Mouse (Mus musculus) brain, embryonic 18.5 days (tissue): ENCODE measurements around the gene Apoa4.

Source experiments
- DNase-seq: peaks from one replicate; pipeline ENCODE4 v3.0.0-alpha.2; 2012; ENCODE audit warnings: low read depth, low spot score

Gene Apoa4

GRCm38 (mm10) chr9:46240526-46241153 lies at the start of gene Apoa4:
Gene Apoa4, plus strand, starts transcription at chr9:46240696.
- no peak for DNase-seq

DNA sequence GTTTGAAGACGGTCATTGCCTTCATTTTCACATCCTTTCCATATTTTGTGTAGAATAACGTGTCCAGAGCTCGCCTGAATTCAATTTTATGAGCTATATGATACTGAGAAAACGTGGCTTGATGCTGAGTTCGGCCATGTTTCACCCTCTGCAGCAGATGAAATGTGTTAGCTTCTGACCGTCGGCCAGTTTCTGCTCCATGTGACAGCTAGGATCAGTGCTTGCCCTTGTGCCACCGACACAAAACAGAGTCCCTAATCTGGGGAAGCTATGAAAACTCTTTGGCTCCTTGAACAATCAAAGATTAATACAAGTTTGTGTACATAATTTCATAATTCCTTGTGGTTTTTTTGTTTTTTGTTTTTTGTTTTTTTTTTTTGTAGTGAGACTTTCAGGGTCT lies 49.3 kb upstream of the Apoa4 start:
- no peak for DNase-seq

- peak; percentile 66 for DNase-seq
Measured at GRCm38 (mm10) chr9:46191644-46192043, 48.9 kb upstream of the Apoa4 start.

GRCm38 (mm10) chr9:46192642-46193041 lies 47.9 kb upstream of the Apoa4 start:
- DNase-seq, result no peak

GRCm38 (mm10) chr9:46194809-46195208 lies 45.7 kb upstream of the Apoa4 start:
- DNase-seq, result no peak

GRCm38 (mm10) chr9:46196699-46197169 lies 43.8 kb upstream of the Apoa4 start:
- no peak for DNase-seq

DNA sequence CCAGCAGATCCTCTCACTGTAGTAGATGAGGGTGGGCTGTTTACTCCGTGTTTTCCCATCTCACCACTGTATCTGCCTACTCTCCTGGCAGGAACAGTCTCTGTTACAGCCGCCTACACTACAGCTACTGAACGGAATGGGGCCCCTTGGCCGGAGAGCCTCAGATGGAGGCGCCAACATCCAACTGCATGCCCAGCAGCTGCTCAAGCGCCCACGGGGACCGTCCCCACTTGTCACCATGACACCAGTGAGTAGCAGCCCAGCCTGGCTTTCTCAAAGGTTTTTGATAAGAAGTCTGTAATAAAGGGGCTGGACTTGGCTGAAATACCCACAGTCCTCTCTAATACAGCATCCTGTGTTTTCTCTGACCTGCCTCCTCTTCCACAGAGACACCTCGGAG lies 42.0 kb upstream of the Apoa4 start:
- DNase-seq, result no peak

DNA sequence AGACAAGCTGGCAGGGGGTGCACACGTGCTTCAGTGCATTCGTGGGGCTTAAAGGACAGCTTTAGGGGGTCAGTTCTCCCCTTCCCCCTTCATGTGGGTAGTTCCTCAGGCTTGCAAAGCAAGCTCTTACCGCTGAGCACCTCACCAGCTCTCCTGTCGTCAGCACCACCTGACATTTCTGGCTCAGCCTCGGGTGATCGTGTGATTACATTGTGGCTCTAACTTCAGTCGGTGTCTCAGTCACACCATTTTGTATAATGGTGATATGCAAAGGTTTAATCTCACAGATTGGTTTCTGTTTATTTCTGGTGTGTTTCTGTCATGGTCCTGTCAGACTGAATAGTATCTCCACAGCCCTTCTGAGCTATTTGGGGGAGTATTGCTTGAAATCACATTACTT lies 41.6 kb upstream of the Apoa4 start:
- DNase-seq, result no peak

DNA sequence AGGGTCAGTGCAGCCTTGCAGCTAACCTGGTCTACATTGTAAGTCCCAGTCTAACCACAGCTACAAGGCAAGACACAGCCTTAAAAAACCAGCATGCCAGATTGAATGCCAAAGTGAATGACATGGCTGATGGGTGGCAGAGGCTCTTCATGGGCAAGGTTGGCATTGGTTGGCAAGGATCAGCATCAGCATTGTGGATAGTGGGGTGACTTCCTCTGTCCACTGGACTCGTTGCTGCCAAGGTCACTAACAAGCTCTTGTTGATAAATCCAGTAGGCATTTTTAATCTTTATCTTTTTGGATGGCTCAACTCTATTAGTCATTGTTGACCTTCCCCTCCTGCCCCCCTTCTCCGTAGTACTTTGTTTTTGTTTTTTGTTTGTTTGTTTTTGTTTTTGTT lies 40.9 kb upstream of the Apoa4 start:
- DNase-seq, result no peak

GRCm38 (mm10) chr9:46206834-46207500 lies 33.5 kb upstream of the Apoa4 start:
- no peak for DNase-seq

- DNase-seq, result no peak
Measured at GRCm38 (mm10) chr9:46207501-46207869, 33.0 kb upstream of the Apoa4 start.

DNA sequence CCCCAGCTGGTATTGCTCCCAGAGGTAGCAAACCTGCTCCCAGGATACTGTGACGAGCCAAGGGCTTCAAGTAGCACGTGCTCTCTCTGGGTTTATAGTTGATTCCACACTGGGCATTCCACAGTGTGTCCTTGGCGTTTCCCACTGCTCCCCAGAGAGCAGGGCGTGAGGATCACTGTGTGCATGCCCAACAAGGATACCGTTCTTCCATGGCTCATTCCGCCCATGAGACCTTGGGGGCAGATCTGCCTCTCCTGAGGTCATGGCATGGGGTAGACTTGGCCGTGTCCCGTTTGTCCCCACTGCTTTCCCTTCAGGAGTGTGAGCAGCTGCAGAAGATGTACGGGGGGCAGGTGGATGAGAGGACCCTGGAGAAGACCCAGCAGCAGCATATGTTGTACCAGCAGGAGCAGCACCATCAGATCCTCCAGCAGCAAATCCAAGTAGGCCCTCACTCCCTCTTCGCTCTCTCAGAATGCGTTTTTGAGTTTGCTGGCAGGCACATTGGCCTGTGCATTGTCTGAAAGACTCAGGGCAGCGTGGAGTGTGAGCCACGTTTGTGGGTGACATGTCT lies 32.0 kb upstream of the Apoa4 start:
- DNase-seq, result no peak

- no peak for DNase-seq
Measured at GRCm38 (mm10) chr9:46210473-46210872, 30.0 kb upstream of the Apoa4 start.

DNA sequence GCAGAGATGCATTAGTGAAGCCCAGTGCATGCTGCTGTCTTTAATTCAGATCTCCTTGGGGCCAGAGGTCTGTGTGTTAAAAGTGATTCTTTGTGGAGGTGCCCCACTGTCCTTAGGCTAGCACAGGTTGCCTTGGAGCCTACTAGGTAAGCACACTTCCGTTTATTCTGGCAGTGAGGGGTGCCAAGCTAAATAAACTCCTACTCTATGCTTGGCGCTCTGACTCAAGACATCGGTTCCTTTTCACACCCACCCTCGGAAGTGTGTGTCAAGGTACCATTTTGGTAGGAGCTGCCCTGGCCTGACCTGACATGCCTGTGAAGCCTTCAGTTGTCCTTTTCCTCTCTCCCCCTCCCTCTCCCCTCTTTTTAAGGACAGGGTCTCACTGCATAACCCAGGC lies 26.2 kb upstream of the Apoa4 start:
- no peak for DNase-seq

- DNase-seq, result no peak
Measured at GRCm38 (mm10) chr9:46214946-46215337, 25.6 kb upstream of the Apoa4 start.

DNA sequence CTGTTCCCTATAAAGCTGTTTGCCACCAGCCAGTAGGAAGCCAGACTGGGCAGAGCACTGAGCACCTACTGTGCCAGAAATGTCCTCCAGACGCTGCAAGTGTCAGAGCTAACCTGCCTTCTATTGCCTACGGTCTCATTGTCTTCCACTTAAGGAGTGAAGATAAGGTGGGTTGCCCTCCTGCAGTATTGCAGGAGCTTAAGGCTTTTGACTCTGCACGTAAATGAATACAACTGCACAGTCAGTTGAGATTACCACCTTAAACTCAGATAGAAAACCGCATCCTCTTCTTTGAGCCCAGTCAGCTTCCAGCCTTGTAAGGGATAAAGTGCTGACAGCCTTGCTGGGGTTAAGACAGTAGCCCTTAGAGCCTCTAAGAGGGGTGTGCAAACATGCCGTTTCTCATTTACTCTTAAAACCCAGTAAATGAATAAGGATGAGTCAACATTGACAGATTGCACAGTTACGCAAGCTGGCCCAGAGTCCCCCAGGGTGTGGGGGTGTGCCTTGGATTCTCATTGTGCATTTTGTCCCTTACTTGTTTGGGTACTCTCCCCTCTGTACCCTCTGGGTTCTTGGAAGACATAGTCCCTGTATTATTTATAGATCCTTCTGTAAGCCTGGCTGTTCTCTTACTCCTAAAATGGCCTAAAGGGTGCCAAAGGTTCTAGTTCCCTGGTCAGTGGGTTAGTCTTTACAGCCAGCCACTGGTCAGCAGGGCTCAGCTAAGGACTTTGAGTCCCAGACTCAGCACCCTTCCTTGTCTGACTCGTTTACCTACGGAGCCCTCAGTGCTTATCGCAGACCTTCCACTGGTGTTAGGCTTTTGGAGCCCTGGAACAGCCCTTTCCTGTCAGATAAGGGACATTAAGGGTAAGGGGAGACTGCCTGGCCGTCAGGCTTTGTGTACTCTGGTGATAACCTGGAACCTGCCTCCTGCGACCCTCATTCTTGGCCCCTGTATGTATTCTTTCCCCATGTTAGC lies 24.9 kb upstream of the Apoa4 start:
- DNase-seq, result no peak

GRCm38 (mm10) chr9:46216744-46217470 lies 23.6 kb upstream of the Apoa4 start:
- no peak for DNase-seq

GRCm38 (mm10) chr9:46218176-46218575 lies 22.3 kb upstream of the Apoa4 start:
- DNase-seq, result no peak

- DNase-seq, result no peak
Measured at GRCm38 (mm10) chr9:46223090-46223489, 17.4 kb upstream of the Apoa4 start.

DNA sequence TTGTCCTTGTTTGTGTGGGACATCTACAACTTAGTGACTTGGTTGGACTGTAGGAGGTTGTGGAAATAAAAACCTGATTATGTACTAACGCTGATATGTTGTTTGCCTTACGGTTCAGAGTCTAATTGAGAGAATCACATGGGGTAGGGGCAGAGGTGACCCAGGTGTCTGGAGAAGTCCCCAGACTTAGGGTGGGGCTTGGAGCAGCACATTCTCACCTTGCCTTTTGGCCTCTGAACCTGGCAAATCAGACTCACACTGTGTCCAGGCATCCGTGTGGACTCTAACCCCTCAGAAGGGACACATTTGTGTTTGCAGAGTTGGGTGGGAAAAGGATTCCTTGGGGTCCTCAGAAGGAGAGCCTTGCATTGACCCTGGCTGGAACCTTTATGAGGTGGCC lies 16.4 kb upstream of the Apoa4 start:
- DNase-seq, result no peak

- DNase-seq, result no peak
Measured at GRCm38 (mm10) chr9:46224945-46225660, 15.4 kb upstream of the Apoa4 start.
